Mouse (Mus musculus): Measurements from ENCODE around the gene Msh5. TPM values are rescaled to one million over a fixed set of nuclear protein-coding genes. Genes with fewer than 3 reads are reported as not detected.
A peak's percentile ranks its signal among the peaks of the same experiment; 100 is the strongest.

The Msh5 gene
- polyA plus RNA-seq, 1 experiment: 15.5 TPM

GRCm38 (mm10) chr17:35079778-35080177 lies 33.2 kb upstream of the Msh5 start:
- H3K4me1 ChIP-seq (replicated peaks; ENCODE audit: control insufficient read depth, insufficient read depth, low read length): peaks cover 17% of the 10 kb centered on the region; the same call in 1 of the 2 replicates
- WGBS: 77% methylated on average over 9 of the region's 9 CpGs
- TF ChIP-seq POLR2A (IDR thresholded peaks at IDR 0.05; ENCODE audit: control insufficient read depth, extremely low read depth, insufficient read depth, low read length, poor library complexity) (no peak), CTCF (IDR thresholded peaks at IDR 0.05; ENCODE audit: borderline replicate concordance, control insufficient read depth, extremely low read depth, insufficient read depth, low read length, poor library complexity) (no peak)
- no peak overlapping the region for H3K4me3 ChIP-seq (ENCODE audit: control insufficient read depth, insufficient read depth, low read length)
- DNase-seq: no peak
- H3K36me3 ChIP-seq (ENCODE audit: control insufficient read depth, insufficient read depth, low read length): no peaks in the 10 kb centered on the region
- H3K27me3 ChIP-seq (ENCODE audit: control insufficient read depth, insufficient read depth, low read length): no peaks in the 10 kb centered on the region; the same call in 1 of the 2 replicates
- H3K27ac ChIP-seq (ENCODE audit: control insufficient read depth, insufficient read depth, low read length): no peak overlapping the region

- Histone ChIP-seq H3K36me3 (ENCODE audit: control insufficient read depth, insufficient read depth, low read length) (no peaks in the 10 kb centered on the region), H3K27me3 (ENCODE audit: control insufficient read depth, insufficient read depth, low read length) (no peaks in the 10 kb centered on the region; the same call in 1 of the 2 replicates), H3K27ac (ENCODE audit: control insufficient read depth, insufficient read depth, low read length) (no peak within 1 kb of the TSS), H3K4me1 (replicated peaks; ENCODE audit: control insufficient read depth, insufficient read depth, low read length) (peaks cover 26% of the 10 kb centered on the region), H3K4me3 (ENCODE audit: control insufficient read depth, insufficient read depth, low read length) (no peak within 1 kb of the TSS)
- WGBS: 6% methylated on average over 14 of the region's 14 CpGs
- TF ChIP-seq CTCF (IDR thresholded peaks at IDR 0.05; ENCODE audit: borderline replicate concordance, control insufficient read depth, extremely low read depth, insufficient read depth, low read length, poor library complexity) (0 out of 2 replicates have a peak, but pooled peaks have one; percentile 14), POLR2A (IDR thresholded peaks at IDR 0.05; ENCODE audit: control insufficient read depth, extremely low read depth, insufficient read depth, low read length, poor library complexity) (no peak)
- DNase-seq: no peak
Measured at GRCm38 (mm10) chr17:35077786-35078233, 31.3 kb upstream of the Msh5 start, which contains the start of gene Ly6g6d. TSS of gene Ly6g6d (minus strand) at chr17:35078065.

GRCm38 (mm10) chr17:35077285-35077684 lies 30.7 kb upstream of the Msh5 start:
- Histone ChIP-seq H3K36me3 (ENCODE audit: control insufficient read depth, insufficient read depth, low read length) (no peaks in the 10 kb centered on the region), H3K27ac (ENCODE audit: control insufficient read depth, insufficient read depth, low read length) (no peak overlapping the region), H3K4me3 (ENCODE audit: control insufficient read depth, insufficient read depth, low read length) (no peak overlapping the region), H3K4me1 (replicated peaks; ENCODE audit: control insufficient read depth, insufficient read depth, low read length) (peaks cover 26% of the 10 kb centered on the region), H3K27me3 (ENCODE audit: control insufficient read depth, insufficient read depth, low read length) (no peaks in the 10 kb centered on the region; the same call in 1 of the 2 replicates)
- 17% methylated on average over 2 of the region's 2 CpGs for WGBS
- no peak for DNase-seq
- TF ChIP-seq CTCF (IDR thresholded peaks at IDR 0.05; ENCODE audit: borderline replicate concordance, control insufficient read depth, extremely low read depth, insufficient read depth, low read length, poor library complexity): no peak
- TF ChIP-seq POLR2A (IDR thresholded peaks at IDR 0.05; ENCODE audit: control insufficient read depth, extremely low read depth, insufficient read depth, low read length, poor library complexity): no peak

GRCm38 (mm10) chr17:35076507-35077176 lies 30.1 kb upstream of the Msh5 start, which contains the start of gene Ly6g6e:
TSS of gene Ly6g6e (plus strand) at chr17:35076902.
- no peak for DNase-seq
- Histone ChIP-seq H3K4me1 (replicated peaks; ENCODE audit: control insufficient read depth, insufficient read depth, low read length) (peaks cover 30% of the 10 kb centered on the region), H3K27me3 (ENCODE audit: control insufficient read depth, insufficient read depth, low read length) (no peaks in the 10 kb centered on the region; the same call in 1 of the 2 replicates), H3K36me3 (ENCODE audit: control insufficient read depth, insufficient read depth, low read length) (no peaks in the 10 kb centered on the region), H3K4me3 (ENCODE audit: control insufficient read depth, insufficient read depth, low read length) (no peak within 1 kb of the TSS), H3K27ac (ENCODE audit: control insufficient read depth, insufficient read depth, low read length) (no peak within 1 kb of the TSS)
- TF ChIP-seq CTCF (IDR thresholded peaks at IDR 0.05; ENCODE audit: borderline replicate concordance, control insufficient read depth, extremely low read depth, insufficient read depth, low read length, poor library complexity) (no peak), POLR2A (IDR thresholded peaks at IDR 0.05; ENCODE audit: control insufficient read depth, extremely low read depth, insufficient read depth, low read length, poor library complexity) (no peak)
- 63% methylated on average over 10 of the region's 10 CpGs for WGBS

GRCm38 (mm10) chr17:35074097-35074496 lies 27.6 kb upstream of the Msh5 start:
- peak; percentile 25 for DNase-seq
- no peak for TF ChIP-seq POLR2A (IDR thresholded peaks at IDR 0.05; ENCODE audit: control insufficient read depth, extremely low read depth, insufficient read depth, low read length, poor library complexity)
- no peak for TF ChIP-seq CTCF (IDR thresholded peaks at IDR 0.05; ENCODE audit: borderline replicate concordance, control insufficient read depth, extremely low read depth, insufficient read depth, low read length, poor library complexity)
- H3K4me3 ChIP-seq (ENCODE audit: control insufficient read depth, insufficient read depth, low read length): no peak overlapping the region
- H3K4me1 ChIP-seq (replicated peaks; ENCODE audit: control insufficient read depth, insufficient read depth, low read length): peaks cover 43% of the 10 kb centered on the region
- no peaks in the 10 kb centered on the region; the same call in 1 of the 2 replicates for H3K27me3 ChIP-seq (ENCODE audit: control insufficient read depth, insufficient read depth, low read length)
- 8% methylated on average over 17 of the region's 17 CpGs for WGBS
- no peaks in the 10 kb centered on the region for H3K36me3 ChIP-seq (ENCODE audit: control insufficient read depth, insufficient read depth, low read length)
- H3K27ac ChIP-seq (ENCODE audit: control insufficient read depth, insufficient read depth, low read length): no peak overlapping the region

- WGBS: 91% methylated on average over 9 of the region's 9 CpGs
- DNase-seq: no peak
- H3K27me3 ChIP-seq (ENCODE audit: control insufficient read depth, insufficient read depth, low read length): no peaks in the 10 kb centered on the region; the same call in 1 of the 2 replicates
- H3K4me3 ChIP-seq (ENCODE audit: control insufficient read depth, insufficient read depth, low read length): no peak overlapping the region
- TF ChIP-seq POLR2A (IDR thresholded peaks at IDR 0.05; ENCODE audit: control insufficient read depth, extremely low read depth, insufficient read depth, low read length, poor library complexity): no peak
- TF ChIP-seq CTCF (IDR thresholded peaks at IDR 0.05; ENCODE audit: borderline replicate concordance, control insufficient read depth, extremely low read depth, insufficient read depth, low read length, poor library complexity): no peak
- H3K4me1 ChIP-seq (replicated peaks; ENCODE audit: control insufficient read depth, insufficient read depth, low read length): peaks cover 32% of the 10 kb centered on the region
- H3K36me3 ChIP-seq (ENCODE audit: control insufficient read depth, insufficient read depth, low read length): no peaks in the 10 kb centered on the region
- H3K27ac ChIP-seq (ENCODE audit: control insufficient read depth, insufficient read depth, low read length): no peak overlapping the region; the same call in 1 of the 2 replicates
Measured at GRCm38 (mm10) chr17:35071454-35071853, 24.9 kb upstream of the Msh5 start.

Measured in thymus, adult 2 months (tissue).